Comparison of ENCODE assay signal across 8 mouse cellular contexts in the genomic region with DNA sequence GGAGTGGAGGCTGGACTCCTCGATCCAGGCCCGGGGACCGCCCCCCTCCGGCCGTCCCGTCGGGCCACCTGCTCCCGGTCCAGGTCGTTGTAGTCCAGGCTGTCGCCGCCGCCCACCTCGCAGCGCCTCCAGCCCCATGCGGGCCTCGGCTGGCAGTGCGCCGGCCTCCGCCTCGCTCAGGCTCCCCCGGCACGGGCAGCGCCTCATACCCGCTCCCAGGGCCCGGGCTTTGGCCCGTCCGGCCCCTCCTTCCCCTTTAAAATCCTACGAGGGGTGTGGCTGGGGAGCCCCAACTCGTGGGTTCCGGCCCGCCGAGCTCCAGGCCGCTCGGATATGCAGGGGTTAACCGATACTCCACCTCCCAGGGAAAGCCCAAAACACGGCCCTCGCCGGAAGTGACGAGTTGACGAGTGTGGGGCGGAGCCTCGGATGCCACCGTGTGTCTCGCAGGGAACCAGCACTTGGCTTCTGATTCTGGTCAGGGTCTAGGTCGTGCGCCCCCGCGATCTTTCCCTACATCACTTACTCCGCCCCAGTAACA. TPM values are rescaled to one million over a fixed set of nuclear protein-coding genes. Genes with fewer than 3 reads are reported as not detected.
DNase-seq lines count a peak whose midpoint lies in the region; ATAC-seq and TF ChIP-seq lines count a peak whose summit lies in the region.

Gene Itpkc, minus strand, starts transcription at position 381 of the 541 bp plus-strand sequence.

- peaks cover 36% of the 10 kb centered on the region for H3K4me1 ChIP-seq in hindbrain, postnatal 0 days (ENCODE audit: insufficient read depth, low read length)

- 0 out of 2 replicates have a peak, but pooled peaks have one; percentile 13 for TF ChIP-seq CTCF in gastrocnemius, adult 2 months (IDR thresholded peaks at IDR 0.05)
- TF ChIP-seq CTCF in hindbrain, postnatal 0 days (IDR thresholded peaks at IDR 0.05; ENCODE audit: low read depth): 0 out of 2 replicates have a peak, but pooled peaks have one; percentile 39
- TF ChIP-seq CTCF in left cerebral cortex, adult 2 months (IDR thresholded peaks at IDR 0.05): no peak; the same call in 1 of the 2 replicates

- H3K9ac ChIP-seq in hindbrain, postnatal 0 days (replicated peaks; ENCODE audit: low read length): peak within 1 kb of the TSS; percentile 89

- ATAC-seq in common myeloid progenitor, adult 5-6 weeks (replicated peaks; ENCODE audit: low read depth, poor library complexity, severe bottlenecking): peak; percentile 79
- ATAC-seq in hindbrain, postnatal 0 days: peak; percentile 86
- ATAC-seq in megakaryocyte, adult 5-6 weeks (ENCODE audit: poor library complexity, severe bottlenecking): peak; percentile 86

- H3K27ac ChIP-seq in gastrocnemius, adult 2 months: peak within 1 kb of the TSS; percentile 95
- peak within 1 kb of the TSS; percentile 88 for H3K27ac ChIP-seq in hindbrain, postnatal 0 days
- peak within 1 kb of the TSS; percentile 93 for H3K27ac ChIP-seq in left cerebral cortex, adult 2 months

- H3K4me2 ChIP-seq in hindbrain, postnatal 0 days (ENCODE audit: low read depth, low read length): peak within 1 kb of the TSS; percentile 78

- no peaks in the 10 kb centered on the region for H3K36me3 ChIP-seq in hindbrain, postnatal 0 days (ENCODE audit: insufficient read depth, low read length)

- intact Hi-C loops in gastrocnemius, adult 2 months (cut with DNase I): loop anchor here (2.0 kb wide), 1 partner anchor 32 kb away; the partner anchor contains the start of gene Snrpa
- intact Hi-C loops in left cerebral cortex, adult 2 months (cut with DNase I): loop anchor here (1.0 to 2.0 kb wide), 2 partner anchors 30 to 62 kb away; partner anchors contain the start of genes Egln2 and Numbl

- peak; percentile 97 for DNase-seq in ZHBTc4 (ENCODE audit: low read depth, low spot score)
- peak; percentile 94 for DNase-seq in gastrocnemius, adult 2 months
- DNase-seq in hindbrain, postnatal 0 days (ENCODE audit: low spot score): peak; percentile 97
- peak; percentile 88 to 90 for DNase-seq in left cerebral cortex, adult 2 months (ENCODE audit: extremely low spot score in 1 of 2, low spot score in 2 of 2)
- DNase-seq in right cerebral cortex, adult 2 months (ENCODE audit: low spot score in 2 of 2): peak; percentile 88 to 94
- DNase-seq in urinary bladder, postnatal 14 days (ENCODE audit: low spot score): peak; percentile 95

- peak within 1 kb of the TSS; percentile 85 for H3K4me3 ChIP-seq in gastrocnemius, adult 2 months
- peak within 1 kb of the TSS; percentile 92 for H3K4me3 ChIP-seq in hindbrain, postnatal 0 days (ENCODE audit: low read length)
- H3K4me3 ChIP-seq in left cerebral cortex, adult 2 months: peak within 1 kb of the TSS; percentile 79

- H3K9me3 ChIP-seq in hindbrain, postnatal 0 days (ENCODE audit: low read length): no peaks in the 10 kb centered on the region

- no peaks in the 10 kb centered on the region for H3K27me3 ChIP-seq in hindbrain, postnatal 0 days (ENCODE audit: insufficient read depth, low read length)

- WGBS in hindbrain, postnatal 0 days: under 1% methylated on average over 47 of the region's 49 CpGs

RNA-seq across cellular contexts. Expression of gene Itpkc, which starts in this region (rescaled TPM):
- 5.2 and 5.4 TPM in 2 replicates for total RNA-seq in common myeloid progenitor, adult 5-6 weeks (2017)
- 1 to 10 TPM; 3.9 to 4.3 TPM for total RNA-seq in gastrocnemius, adult 2 months (2021)
- total RNA-seq in hindbrain, postnatal 0 days (2014; rRNA removed): 14.3 and 18.8 TPM in 2 replicates
- polyA plus RNA-seq in hindbrain, postnatal 0 days (2015; fragmentation: Nextera tagmentation; extraction: Ambion mirVana): 3.3 and 4.0 TPM in 2 replicates
- total RNA-seq in left cerebral cortex, adult 2 months (2021): 10 to 100 TPM; 11.7 to 12.6 TPM
- 1.6 and 2.7 TPM in 2 replicates for total RNA-seq in megakaryocyte, adult 5-6 weeks (2015)
- total RNA-seq in megakaryocyte, adult 5-6 weeks (2017): 1.6 and 4.7 TPM in 2 replicates

Comparison
In these comparisons a context has a peak if more than half of its experiments do, and no peak if none do; other contexts are left out.
1. Peak in every context shown above with its lines: DNase-seq, ATAC-seq, H3K4me3 ChIP-seq and H3K27ac ChIP-seq.